Mouse (Mus musculus): Measurements from ENCODE around the gene Kcnj5. TPM values are rescaled to one million over a fixed set of nuclear protein-coding genes. Genes with fewer than 3 reads are reported as not detected.

The Kcnj5 gene
- total and polyA plus RNA-seq, 3 experiments: not detected

DNA sequence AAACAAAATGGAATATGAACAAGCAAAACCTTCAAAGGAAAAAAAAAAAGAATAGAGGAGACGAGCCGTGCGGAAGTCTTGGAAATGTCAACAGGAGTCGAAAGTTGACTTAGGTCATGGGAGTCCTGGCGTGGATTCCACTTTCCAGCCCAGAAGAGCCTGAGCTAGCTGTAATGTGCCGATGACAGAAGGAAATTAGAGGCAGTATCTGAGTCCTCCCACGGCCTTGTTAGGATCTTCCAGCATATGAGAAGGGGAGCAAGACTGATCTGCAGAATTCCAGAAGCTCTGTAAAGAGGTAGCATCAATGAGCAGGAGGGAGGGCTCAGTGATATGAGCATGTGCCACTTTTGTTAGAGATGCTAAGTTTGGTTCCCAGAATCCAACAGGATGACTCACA is 31.9 kb upstream of the Kcnj5 start:
- Histone ChIP-seq H3K36me3 (ENCODE audit: control insufficient read depth in 1 of 2, insufficient read depth in 2 of 2, low read length in 2 of 2) (no peaks in the 10 kb centered on the region), H3K4me1 (ENCODE audit: control insufficient read depth in 1 of 2, insufficient read depth in 2 of 2, low read length in 2 of 2) (no peaks in the 10 kb centered on the region), H3K27me3 (ENCODE audit: control insufficient read depth in 1 of 2, insufficient read depth in 2 of 2, low read length in 2 of 2) (peaks cover 0 to under 1% of the 10 kb centered on the region in 2 experiments), H3K79me2 (ENCODE audit: control insufficient read depth, insufficient read depth, low read length, poor library complexity) (no peaks in the 10 kb centered on the region), H3K4me3 (ENCODE audit: control insufficient read depth in 1 of 2, insufficient read depth in 1 of 2, low read depth in 2 of 2, low read length in 2 of 2) (no peak overlapping the region), H3K9ac (ENCODE audit: control insufficient read depth, low read depth, low read length, poor library complexity, severe bottlenecking) (no peak overlapping the region), H3K27ac (ENCODE audit: control insufficient read depth, low read depth, low read length) (no peak overlapping the region), H3K9me3 (replicated peaks; ENCODE audit: insufficient read depth, low read length) (no peaks in the 10 kb centered on the region)
- TF ChIP-seq POLR2AphosphoS2 (IDR thresholded peaks at IDR 0.05; ENCODE audit: low read length): no peak
- TF ChIP-seq MYB (IDR thresholded peaks at IDR 0.05; ENCODE audit: low read depth, low read length): no peak
- no peak for TF ChIP-seq ELF1 (IDR thresholded peaks at IDR 0.05; ENCODE audit: low read depth, low read length)
- no peak for TF ChIP-seq SMC3 (IDR thresholded peaks at IDR 0.05; ENCODE audit: low read depth, low read length)
- TF ChIP-seq MEF2A (IDR thresholded peaks at IDR 0.05; ENCODE audit: extremely low read depth, insufficient replicate concordance, low read depth, low read length, poor library complexity, severe bottlenecking): no peak
- no peak for TF ChIP-seq TCF12 (IDR thresholded peaks at IDR 0.05; ENCODE audit: low read depth, low read length)
- no peak for TF ChIP-seq USF1 (IDR thresholded peaks at IDR 0.05; ENCODE audit: low read depth, low read length)
- no peak for TF ChIP-seq ZKSCAN1 (IDR thresholded peaks at IDR 0.05; ENCODE audit: low read depth, low read length)
- TF ChIP-seq MAFK (IDR thresholded peaks at IDR 0.05; ENCODE audit: borderline replicate concordance, low read depth, low read length): no peak
- TF ChIP-seq USF2 (IDR thresholded peaks at IDR 0.05; ENCODE audit: borderline replicate concordance in 1 of 2, insufficient read depth in 1 of 2, low read depth in 1 of 2, low read length in 2 of 2): no peak
- TF ChIP-seq EP300 (IDR thresholded peaks at IDR 0.05; ENCODE audit: low read depth in 1 of 2, low read length in 2 of 2): no peak
- no peak for TF ChIP-seq BHLHE40 (IDR thresholded peaks at IDR 0.05; ENCODE audit: borderline replicate concordance, low read depth, low read length)
- TF ChIP-seq MYC (IDR thresholded peaks at IDR 0.05; ENCODE audit: low read depth, low read length): no peak
- TF ChIP-seq TBP (IDR thresholded peaks at IDR 0.05; ENCODE audit: low read depth, low read length): no peak
- TF ChIP-seq ZMIZ1 (IDR thresholded peaks at IDR 0.05; ENCODE audit: low read depth, low read length): no peak
- no peak for DNase-seq (ENCODE audit: low read depth, low spot score)

- no peak for DNase-seq (ENCODE audit: low read depth, low spot score)
- H3K36me3 ChIP-seq (ENCODE audit: control insufficient read depth in 1 of 2, insufficient read depth in 2 of 2, low read length in 2 of 2): no peaks in the 10 kb centered on the region
- TF ChIP-seq TAL1 (IDR thresholded peaks at IDR 0.05; ENCODE audit: low read length) (no peak), ELF1 (IDR thresholded peaks at IDR 0.05; ENCODE audit: low read depth, low read length) (no peak), MAX (IDR thresholded peaks at IDR 0.05; ENCODE audit: low read length) (no peak), BHLHE40 (IDR thresholded peaks at IDR 0.05; ENCODE audit: borderline replicate concordance, low read depth, low read length) (no peak), CHD2 (IDR thresholded peaks at IDR 0.05; ENCODE audit: low read length) (no peak), JUND (IDR thresholded peaks at IDR 0.05; ENCODE audit: low read depth, low read length) (no peak), UBTF (IDR thresholded peaks at IDR 0.05; ENCODE audit: borderline replicate concordance, insufficient read depth, low read depth, low read length) (no peak), ETS1 (IDR thresholded peaks at IDR 0.05; ENCODE audit: low read depth, low read length) (no peak), MAZ (IDR thresholded peaks at IDR 0.05; ENCODE audit: low read depth, low read length) (no peak), GATA1 (IDR thresholded peaks at IDR 0.05; ENCODE audit: low read depth, low read length) (no peak), SIN3A (IDR thresholded peaks at IDR 0.05; ENCODE audit: low read length) (no peak), NELFE (IDR thresholded peaks at IDR 0.05; ENCODE audit: low read depth, low read length) (no peak), EP300 (IDR thresholded peaks at IDR 0.05; ENCODE audit: low read depth in 1 of 2, low read length in 2 of 2) (no peak), RAD21 (IDR thresholded peaks at IDR 0.05; ENCODE audit: low read depth, low read length) (no peak), CHD1 (IDR thresholded peaks at IDR 0.05; ENCODE audit: low read depth, low read length) (no peak), GABPA (IDR thresholded peaks at IDR 0.05; ENCODE audit: low read depth, low read length) (no peak), POLR2A (IDR thresholded peaks at IDR 0.05; ENCODE audit: control insufficient read depth in 1 of 2, insufficient read depth in 1 of 2, low read depth in 1 of 2, low read length in 2 of 2, poor library complexity in 1 of 2) (no peak)
- no peak overlapping the region for H3K4me3 ChIP-seq (ENCODE audit: control insufficient read depth in 1 of 2, insufficient read depth in 1 of 2, low read depth in 2 of 2, low read length in 2 of 2)
- H3K9me3 ChIP-seq (replicated peaks; ENCODE audit: insufficient read depth, low read length): no peaks in the 10 kb centered on the region
- no peaks in the 10 kb centered on the region; a peak in 2 of 4 replicates for H3K27me3 ChIP-seq (ENCODE audit: control insufficient read depth in 1 of 2, insufficient read depth in 2 of 2, low read length in 2 of 2)
- no peaks in the 10 kb centered on the region for H3K4me1 ChIP-seq (ENCODE audit: control insufficient read depth in 1 of 2, insufficient read depth in 2 of 2, low read length in 2 of 2)
- no peak overlapping the region for H3K27ac ChIP-seq (ENCODE audit: control insufficient read depth, low read depth, low read length)
- H3K79me2 ChIP-seq (ENCODE audit: control insufficient read depth, insufficient read depth, low read length, poor library complexity): no peaks in the 10 kb centered on the region
- H3K9ac ChIP-seq (ENCODE audit: control insufficient read depth, low read depth, low read length, poor library complexity, severe bottlenecking): no peak overlapping the region
These were observed 29.5 kb upstream of the Kcnj5 start for GRCm38 (mm10) chr9:32373656-32374055.

Measured in MEL (cell line).